Mouse (Mus musculus) kidney, adult 2 months (tissue): ENCODE measurements at regions not wholly inside any gene's neighbourhood (a gene's known extent, or its start where the extent isn't known, plus 50 kb on each side); places are given as distances from the start of the nearest gene placed in this dataset.

ENCODE experiments used
- CTCF ChIP-seq: fragments of 200-500 bp; conservative IDR thresholded peaks from 2 replicates; pipeline ENCODE4 v1.5.1; 2011; ENCODE audit warnings: low read depth, mild to moderate bottlenecking, control low read depth, low read length, moderate library complexity, mixed read lengths; ENCODE audit not compliant: insufficient read depth, insufficient read length
- POLR2A ChIP-seq: fragments of 200-500 bp; IDR thresholded peaks from one replicate; pipeline ENCODE4 v1.6.1; 2011; ENCODE audit warnings: low read depth, low read length, control low read depth

- no peak for TF ChIP-seq POLR2A
- TF ChIP-seq CTCF, result no peak
Observed at GRCm38 (mm10) chr12:12756301-12756948, 185.3 kb downstream of the Mycn start.
